Mouse (Mus musculus): ENCODE data around the gene Armcx3. TPM values are rescaled to one million over a fixed set of nuclear protein-coding genes. Genes with fewer than 3 reads are reported as not detected.
"Not testable (repeated sequence)": the region's sequence is repeated elsewhere in the genome, so short reads cannot be mapped to it uniquely, and the experiment has no call there.

The Armcx3 gene
- polyA plus RNA-seq, 1 experiment from 2014 or later = 60.6 TPM

- no peaks in the 10 kb centered on the region for H3K9me3 ChIP-seq (ENCODE audit: control insufficient read depth, low read length)
- H3K4me1 ChIP-seq (ENCODE audit: control insufficient read depth, insufficient read depth, low read length) = 0 out of 2 replicates have a peak, but pooled peaks cover 3% of the 10 kb centered on the region
- no peak overlapping the region for H3K9ac ChIP-seq (ENCODE audit: low read depth, low read length)
- no peaks in the 10 kb centered on the region for H3K27me3 ChIP-seq (replicated peaks; ENCODE audit: control insufficient read depth, insufficient read depth, low read length)
- H3K36me3 ChIP-seq (ENCODE audit: control insufficient read depth, insufficient read depth, low read length) = no peaks in the 10 kb centered on the region
- ATAC-seq = 0 out of 2 replicates have a peak, but pooled peaks have one; percentile 37
- H3K4me3 ChIP-seq (ENCODE audit: low read length) = no peak overlapping the region
- WGBS = 31% methylated on average over 5 of the region's 5 CpGs
- no peak overlapping the region for H3K4me2 ChIP-seq (ENCODE audit: low read depth, low read length)
- H3K27ac ChIP-seq (ENCODE audit: low read length) = no peak overlapping the region
Measured at GRCm38 (mm10) chrX:134746459-134746858, 9.9 kb upstream of the Armcx3 start.

- WGBS = 13% methylated on average over 34 of the region's 36 CpGs
- Histone ChIP-seq H3K9me3 (ENCODE audit: control insufficient read depth, low read length) (no peaks in the 10 kb centered on the region), H3K4me1 (ENCODE audit: control insufficient read depth, insufficient read depth, low read length) (0 out of 2 replicates have a peak, but pooled peaks cover 3% of the 10 kb centered on the region), H3K27ac (ENCODE audit: low read length) (0 out of 2 replicates have a peak within 1 kb of the TSS, but pooled peaks have one; percentile 48), H3K4me3 (ENCODE audit: low read length) (peak within 1 kb of the TSS; percentile 57), H3K4me2 (ENCODE audit: low read depth, low read length) (peak within 1 kb of the TSS; percentile 67), H3K9ac (ENCODE audit: low read depth, low read length) (peak within 1 kb of the TSS; percentile 64), H3K27me3 (replicated peaks; ENCODE audit: control insufficient read depth, insufficient read depth, low read length) (no peaks in the 10 kb centered on the region), H3K36me3 (ENCODE audit: control insufficient read depth, insufficient read depth, low read length) (no peaks in the 10 kb centered on the region)
- peak; percentile 92 for ATAC-seq
Measured at GRCm38 (mm10) chrX:134750764-134751592, 5.4 kb upstream of the Armcx3 start, which contains the start of gene Armcx6. TSS of gene Armcx6 (minus strand) at chrX:134751417.

GRCm38 (mm10) chrX:134751910-134752309 is 4.5 kb upstream of the Armcx3 start:
- ATAC-seq = no peak
- H3K27ac ChIP-seq (ENCODE audit: low read length) = no peak overlapping the region
- H3K4me2 ChIP-seq (ENCODE audit: low read depth, low read length) = no peak overlapping the region
- H3K9me3 ChIP-seq (ENCODE audit: control insufficient read depth, low read length) = no peaks in the 10 kb centered on the region
- H3K4me3 ChIP-seq (ENCODE audit: low read length) = no peak overlapping the region
- H3K4me1 ChIP-seq (ENCODE audit: control insufficient read depth, insufficient read depth, low read length) = 0 out of 2 replicates have a peak, but pooled peaks cover 3% of the 10 kb centered on the region
- H3K27me3 ChIP-seq (replicated peaks; ENCODE audit: control insufficient read depth, insufficient read depth, low read length) = no peaks in the 10 kb centered on the region
- 44% methylated on average over 2 of the region's 2 CpGs for WGBS
- H3K9ac ChIP-seq (ENCODE audit: low read depth, low read length) = no peak overlapping the region
- no peaks in the 10 kb centered on the region for H3K36me3 ChIP-seq (ENCODE audit: control insufficient read depth, insufficient read depth, low read length)

GRCm38 (mm10) chrX:134752584-134752983 is 3.8 kb upstream of the Armcx3 start:
- no peak for ATAC-seq
- Histone ChIP-seq H3K36me3 (ENCODE audit: control insufficient read depth, insufficient read depth, low read length) (no peaks in the 10 kb centered on the region), H3K9me3 (ENCODE audit: control insufficient read depth, low read length) (no peaks in the 10 kb centered on the region), H3K4me2 (ENCODE audit: low read depth, low read length) (no peak overlapping the region), H3K9ac (ENCODE audit: low read depth, low read length) (no peak overlapping the region), H3K4me3 (ENCODE audit: low read length) (no peak overlapping the region), H3K27ac (ENCODE audit: low read length) (no peak overlapping the region), H3K4me1 (ENCODE audit: control insufficient read depth, insufficient read depth, low read length) (0 out of 2 replicates have a peak, but pooled peaks cover 3% of the 10 kb centered on the region), H3K27me3 (replicated peaks; ENCODE audit: control insufficient read depth, insufficient read depth, low read length) (no peaks in the 10 kb centered on the region)
- 50% methylated on average over 4 of the region's 4 CpGs for WGBS

- Histone ChIP-seq H3K9ac (ENCODE audit: low read depth, low read length) (peak overlapping the region; percentile 74), H3K4me3 (ENCODE audit: low read length) (peak overlapping the region; percentile 64), H3K4me2 (ENCODE audit: low read depth, low read length) (peak overlapping the region; percentile 47), H3K9me3 (ENCODE audit: control insufficient read depth, low read length) (no peaks in the 10 kb centered on the region), H3K27me3 (replicated peaks; ENCODE audit: control insufficient read depth, insufficient read depth, low read length) (no peaks in the 10 kb centered on the region), H3K36me3 (ENCODE audit: control insufficient read depth, insufficient read depth, low read length) (no peaks in the 10 kb centered on the region), H3K4me1 (ENCODE audit: control insufficient read depth, insufficient read depth, low read length) (no peaks in the 10 kb centered on the region), H3K27ac (ENCODE audit: low read length) (peak overlapping the region; percentile 74)
- ATAC-seq = peak; percentile 35
- WGBS = 16% methylated on average over 11 of the region's 13 CpGs
Measured at GRCm38 (mm10) chrX:134757293-134757995, 1.0 kb downstream of the Armcx3 start.

- ATAC-seq = peak; percentile 58
- H3K36me3 ChIP-seq (ENCODE audit: control insufficient read depth, insufficient read depth, low read length); H3K27ac ChIP-seq (ENCODE audit: low read length); H3K9me3 ChIP-seq (ENCODE audit: control insufficient read depth, low read length); H3K4me3 ChIP-seq (ENCODE audit: low read length); H3K27me3 ChIP-seq (replicated peaks; ENCODE audit: control insufficient read depth, insufficient read depth, low read length); H3K4me1 ChIP-seq (ENCODE audit: control insufficient read depth, insufficient read depth, low read length); H3K4me2 ChIP-seq (ENCODE audit: low read depth, low read length); H3K9ac ChIP-seq (ENCODE audit: low read depth, low read length): not testable (repeated sequence)
- WGBS = 36% methylated on average over 3 of the region's 4 CpGs
Measured at GRCm38 (mm10) chrX:134763428-134764198, 7.2 kb downstream of the Armcx3 start.

GRCm38 (mm10) chrX:134787728-134788127 is 31.3 kb downstream of the Armcx3 start:
- WGBS = 72% methylated on average over 4 of the region's 4 CpGs
- H3K4me2 ChIP-seq (ENCODE audit: low read depth, low read length) = no peak overlapping the region
- H3K27ac ChIP-seq (ENCODE audit: low read length) = no peak overlapping the region
- H3K9ac ChIP-seq (ENCODE audit: low read depth, low read length) = no peak overlapping the region
- no peaks in the 10 kb centered on the region for H3K4me1 ChIP-seq (ENCODE audit: control insufficient read depth, insufficient read depth, low read length)
- no peaks in the 10 kb centered on the region for H3K9me3 ChIP-seq (ENCODE audit: control insufficient read depth, low read length)
- no peaks in the 10 kb centered on the region for H3K36me3 ChIP-seq (ENCODE audit: control insufficient read depth, insufficient read depth, low read length)
- ATAC-seq = no peak
- no peaks in the 10 kb centered on the region for H3K27me3 ChIP-seq (replicated peaks; ENCODE audit: control insufficient read depth, insufficient read depth, low read length)
- H3K4me3 ChIP-seq (ENCODE audit: low read length) = no peak overlapping the region

- peak overlapping the region; percentile 48; the same call in 1 of the 2 replicates for H3K27ac ChIP-seq (ENCODE audit: low read length)
Measured at GRCm38 (mm10) chrX:134807833-134808754, 51.7 kb downstream of the Armcx3 start.

More at GRCm38 (mm10) chrX:134807833-134808754, 51.7 kb downstream of the Armcx3 start:
- Histone ChIP-seq H3K4me1 (ENCODE audit: control insufficient read depth, insufficient read depth, low read length) (no peaks in the 10 kb centered on the region), H3K4me2 (ENCODE audit: low read depth, low read length) (peak overlapping the region; percentile 51), H3K36me3 (ENCODE audit: control insufficient read depth, insufficient read depth, low read length) (no peaks in the 10 kb centered on the region), H3K27me3 (replicated peaks; ENCODE audit: control insufficient read depth, insufficient read depth, low read length) (0 out of 2 replicates have a peak, but pooled peaks cover 3% of the 10 kb centered on the region), H3K4me3 (ENCODE audit: low read length) (peak overlapping the region; percentile 56), H3K9ac (ENCODE audit: low read depth, low read length) (peak overlapping the region; percentile 67), H3K9me3 (ENCODE audit: control insufficient read depth, low read length) (no peaks in the 10 kb centered on the region)
- WGBS = 16% methylated on average over 27 of the region's 28 CpGs
- ATAC-seq = peak; percentile 75
